Mouse (Mus musculus): ENCODE results near the gene Ppp1r13b.

Gene Ppp1r13b

GRCm38 (mm10) chr12:111882852-111883251, 25.1 kb downstream of the Ppp1r13b start:
- intact Hi-C loops (cut with DNase I), result no loop called here

- intact Hi-C loops (cut with DNase I), result no loop called here
These were observed 25.9 kb downstream of the Ppp1r13b start for GRCm38 (mm10) chr12:111882022-111882421.

GRCm38 (mm10) chr12:111878213-111878612, 29.7 kb downstream of the Ppp1r13b start:
- intact Hi-C loops (cut with DNase I), result loop anchor here (2.0 kb wide), 2 partner anchors 25 to 123 kb away; no protein-coding TSS in a partner anchor

GRCm38 (mm10) chr12:111875499-111875898, 32.4 kb downstream of the Ppp1r13b start:
- intact Hi-C loops (cut with DNase I), result no loop called here

GRCm38 (mm10) chr12:111874601-111875140, 33.2 kb downstream of the Ppp1r13b start:
- intact Hi-C loops (cut with DNase I), result no loop called here

- intact Hi-C loops (cut with DNase I), result no loop called here
These were observed 35.8 kb downstream of the Ppp1r13b start for GRCm38 (mm10) chr12:111872079-111872478.

GRCm38 (mm10) chr12:111870811-111871210, 37.1 kb downstream of the Ppp1r13b start:
- intact Hi-C loops (cut with DNase I), result no loop called here

- intact Hi-C loops (cut with DNase I), result no loop called here
These were observed 38.1 kb downstream of the Ppp1r13b start for GRCm38 (mm10) chr12:111869806-111870205.

GRCm38 (mm10) chr12:111864206-111864824, 43.6 kb downstream of the Ppp1r13b start:
- intact Hi-C loops (cut with DNase I), result no loop called here

- intact Hi-C loops (cut with DNase I), result no loop called here
These were observed 52.5 kb downstream of the Ppp1r13b start for GRCm38 (mm10) chr12:111855448-111855847.

- intact Hi-C loops (cut with DNase I), result no loop called here
These were observed 54.4 kb downstream of the Ppp1r13b start for GRCm38 (mm10) chr12:111853546-111853945.

- intact Hi-C loops (cut with DNase I), result no loop called here
These were observed 54.9 kb downstream of the Ppp1r13b start for GRCm38 (mm10) chr12:111853011-111853436.

GRCm38 (mm10) chr12:111851745-111852144, 56.2 kb downstream of the Ppp1r13b start:
- intact Hi-C loops (cut with DNase I), result no loop called here

GRCm38 (mm10) chr12:111851235-111851634, 56.7 kb downstream of the Ppp1r13b start:
- intact Hi-C loops (cut with DNase I), result no loop called here

- intact Hi-C loops (cut with DNase I), result no loop called here
These were observed 59.6 kb downstream of the Ppp1r13b start for GRCm38 (mm10) chr12:111848300-111848798.

- intact Hi-C loops (cut with DNase I), result no loop called here
These were observed 61.1 kb downstream of the Ppp1r13b start for GRCm38 (mm10) chr12:111846815-111847214.

GRCm38 (mm10) chr12:111845953-111846352, 62.0 kb downstream of the Ppp1r13b start:
- intact Hi-C loops (cut with DNase I), result no loop called here

GRCm38 (mm10) chr12:111843470-111843869, 64.4 kb downstream of the Ppp1r13b start:
- intact Hi-C loops (cut with DNase I), result no loop called here

- intact Hi-C loops (cut with DNase I), result no loop called here
These were observed 65.1 kb downstream of the Ppp1r13b start for GRCm38 (mm10) chr12:111842565-111843433.

- intact Hi-C loops (cut with DNase I), result no loop called here
These were observed 74.5 kb downstream of the Ppp1r13b start for GRCm38 (mm10) chr12:111833457-111833856.

GRCm38 (mm10) chr12:111832643-111833042, 75.3 kb downstream of the Ppp1r13b start:
- intact Hi-C loops (cut with DNase I), result no loop called here

- intact Hi-C loops (cut with DNase I), result no loop called here
These were observed 77.5 kb downstream of the Ppp1r13b start for GRCm38 (mm10) chr12:111830375-111830774.
